Mouse (Mus musculus) layer of hippocampus, postnatal 14 days (tissue): Measurements from ENCODE around the gene Leng9. TPM values are rescaled to one million over a fixed set of nuclear protein-coding genes. Genes with fewer than 3 reads are reported as not detected.

Experiments used
- DNase-seq, 2 experiments: peaks; one replicate each; pipeline ENCODE4 v3.0.0; 2021 to 2022; ENCODE audit warnings: low spot score in 2 of 2, mixed read lengths in 1 of 2
- total RNA-seq, 2 experiments: library from RNA; stranded (reverse); gene quantifications; 2 replicates each; pipeline ENCODE4 v1.2.3; 2021

The Leng9 gene
- total RNA-seq, 2 experiments from 2014 or later, result 5.2 to 6.2 TPM

GRCm38 (mm10) chr7:4124856-4125255 is 25.3 kb downstream of the Leng9 start:
- DNase-seq, result no peak

GRCm38 (mm10) chr7:4124315-4124759 is 25.8 kb downstream of the Leng9 start:
- DNase-seq, result peak; percentile 87 to 96

GRCm38 (mm10) chr7:4123732-4124131 is 26.4 kb downstream of the Leng9 start:
- DNase-seq, result peak; percentile 77 to 92

- DNase-seq, result no peak
Measured at GRCm38 (mm10) chr7:4122783-4123182, 27.4 kb downstream of the Leng9 start.

GRCm38 (mm10) chr7:4122076-4122768 is 28.0 kb downstream of the Leng9 start:
- no peak for DNase-seq

- peak in 1 of 2 experiments; percentile 73 for DNase-seq
Measured at GRCm38 (mm10) chr7:4119976-4120921, 29.9 kb downstream of the Leng9 start.

GRCm38 (mm10) chr7:4119344-4119902 is 30.8 kb downstream of the Leng9 start, which contains the start of gene Ttyh1:
Gene Ttyh1 (plus strand): TSS chr7:4119408.
- DNase-seq, result peak; percentile 67 to 70

- DNase-seq, result no peak
Measured at GRCm38 (mm10) chr7:4117050-4117814, 32.9 kb downstream of the Leng9 start.

- DNase-seq, result peak in 1 of 2 experiments; percentile 83
Measured at GRCm38 (mm10) chr7:4111766-4112165, 38.4 kb downstream of the Leng9 start.

GRCm38 (mm10) chr7:4103411-4103810 is 46.8 kb downstream of the Leng9 start:
- peak in 1 of 2 experiments; percentile 63 for DNase-seq

- no peak for DNase-seq
Measured at GRCm38 (mm10) chr7:4101144-4101543, 49.0 kb downstream of the Leng9 start.

GRCm38 (mm10) chr7:4098832-4099231 is 51.3 kb downstream of the Leng9 start:
- DNase-seq, result no peak

- no peak for DNase-seq
Measured at GRCm38 (mm10) chr7:4098301-4098700, 51.9 kb downstream of the Leng9 start.

Other genes starting within 250 kb of the Leng9 start
- not detected for gene Lilra6, start 234.9 kb downstream of the Leng9 start, total RNA-seq
- 1 to 10 TPM; 4.0 to 6.8 TPM for gene Lair1, start 87.2 kb downstream of the Leng9 start, total RNA-seq
- gene Ttyh1, start 31.0 kb downstream of the Leng9 start, total RNA-seq, result 100 to 1,000 TPM; 671 to 757 TPM
- 100 to 1,000 TPM; 157 to 196 TPM for gene Leng8, start 13.3 kb downstream of the Leng9 start, total RNA-seq
- 1 to 10 TPM; 1.1 to 1.4 TPM for gene Cdc42ep5, start 14.5 kb upstream of the Leng9 start, total RNA-seq
- not detected for gene Lilra5, start 87.4 kb upstream of the Leng9 start, total RNA-seq
- gene Ncr1, start 187.3 kb upstream of the Leng9 start, total RNA-seq, result not detected
- gene Gp6, start 247.4 kb upstream of the Leng9 start, total RNA-seq, result not detected